In the genomic region with DNA sequence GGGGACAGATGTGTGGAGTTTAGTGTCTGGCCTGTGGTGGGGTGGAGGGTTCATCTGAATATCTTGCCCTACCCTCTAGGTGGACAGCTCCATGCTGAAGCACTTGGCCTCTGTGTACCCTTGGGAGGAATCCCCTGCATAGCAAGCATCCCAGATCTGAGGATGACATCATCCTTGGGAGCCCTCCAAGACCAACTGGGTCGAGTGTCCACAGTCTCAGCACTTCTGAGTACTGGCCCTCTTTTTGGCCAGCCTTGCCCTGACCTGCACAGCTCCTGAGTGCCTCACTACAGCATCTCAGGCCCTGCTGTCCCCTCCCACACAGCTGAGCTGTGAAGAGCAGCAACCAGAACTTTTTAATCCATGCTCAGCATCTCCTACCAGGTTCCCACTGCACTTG, we compare ENCODE assay signal across 12 mouse cellular contexts.
DNase-seq lines count a peak whose midpoint lies in the region; ATAC-seq lines count a peak whose summit lies in the region.
"Had no signal": no experiment of that assay in that cellular context is flagged by ENCODE, and none has a peak within 500 bp of the region (broad histone marks: within the 10 kb centered on the region; RNA-seq: fewer than 3 reads in every experiment).

No protein-coding gene starts in this region.

- H3K27me3 ChIP-seq in heart, embryonic 12.5 days (replicated peaks): no peaks in the 10 kb centered on the region; the same call in 1 of the 2 replicates
- no peaks in the 10 kb centered on the region for H3K27me3 ChIP-seq in heart, embryonic 10.5 days (ENCODE audit: insufficient read depth, poor library complexity, severe bottlenecking)
- peaks cover 6% of the 10 kb centered on the region; the same call in 1 of the 2 replicates for H3K27me3 ChIP-seq in lung, embryonic 15.5 days

- ATAC-seq in heart, embryonic 12.5 days (ENCODE audit: insufficient number of reproducible peaks, low FRiP score): peak; percentile 45; the same call in 1 of the 2 replicates
- 0 out of 2 replicates have a peak, but pooled peaks have one; percentile 29 for ATAC-seq in lung, embryonic 15.5 days (ENCODE audit: borderline replicate concordance, extremely low read depth, low FRiP score, low TSS enrichment)
- ATAC-seq: intestine, postnatal 0 days had no signal

- H3K4me2 ChIP-seq in heart, embryonic 12.5 days: no peak overlapping the region
- H3K4me2 ChIP-seq in lung, embryonic 15.5 days: no peak overlapping the region

- H3K9ac ChIP-seq in heart, embryonic 12.5 days: no peak overlapping the region
- H3K9ac ChIP-seq in lung, embryonic 15.5 days: no peak overlapping the region

- no peaks in the 10 kb centered on the region for H3K36me3 ChIP-seq in heart, embryonic 12.5 days
- H3K36me3 ChIP-seq in heart, embryonic 10.5 days: no peaks in the 10 kb centered on the region
- no peaks in the 10 kb centered on the region for H3K36me3 ChIP-seq in lung, embryonic 15.5 days

- peak; percentile 22 for DNase-seq in cerebellum, adult 9-11 months
- DNase-seq in cerebellum, adult 18-20 months: no peak
- DNase-seq in heart, embryonic 10.5 days (ENCODE audit: low spot score): no peak
- no peak for DNase-seq in lung, postnatal 25 days (ENCODE audit: low spot score)
- DNase-seq in lung, postnatal 4 days: peak; percentile 17 to 28
- DNase-seq in adrenal gland, adult 18-20 months (ENCODE audit: low spot score in 2 of 2): no peak
- DNase-seq: cerebellum, adult 11-12 months; right cerebral cortex, postnatal 14 days; thymus, adult 2 months had no signal

- no peak overlapping the region for H3K27ac ChIP-seq in heart, embryonic 12.5 days (ENCODE audit: poor library complexity, severe bottlenecking)
- no peak overlapping the region for H3K27ac ChIP-seq in heart, embryonic 10.5 days
- H3K27ac ChIP-seq in lung, embryonic 15.5 days: no peak overlapping the region

- no peaks in the 10 kb centered on the region for H3K9me3 ChIP-seq in heart, embryonic 12.5 days (replicated peaks)
- no peaks in the 10 kb centered on the region for H3K9me3 ChIP-seq in heart, embryonic 10.5 days
- no peaks in the 10 kb centered on the region for H3K9me3 ChIP-seq in lung, embryonic 15.5 days

- WGBS in heart, embryonic 12.5 days: 22% methylated on average over 1 of the region's 1 CpGs
- 44% methylated on average over 1 of the region's 1 CpGs for WGBS in heart, embryonic 10.5 days
- WGBS in lung, embryonic 15.5 days: 8% methylated on average over 1 of the region's 1 CpGs

- no peak overlapping the region for H3K4me3 ChIP-seq in heart, embryonic 12.5 days
- no peak overlapping the region for H3K4me3 ChIP-seq in heart, embryonic 10.5 days
- H3K4me3 ChIP-seq in lung, embryonic 15.5 days: no peak overlapping the region

- no peaks in the 10 kb centered on the region for H3K4me1 ChIP-seq in heart, embryonic 12.5 days (replicated peaks)
- H3K4me1 ChIP-seq in heart, embryonic 10.5 days: no peaks in the 10 kb centered on the region; the same call in 1 of the 2 replicates
- peaks cover 11% of the 10 kb centered on the region for H3K4me1 ChIP-seq in lung, embryonic 15.5 days

Comparison
In these comparisons a context has a peak if more than half of its experiments do, and no peak if none do; other contexts are left out.
1. DNase-seq: peak in cerebellum, adult 9-11 months (single experiment) and lung, postnatal 4 days (2 of 2); none in cerebellum, adult 18-20 months (0 of 2), heart, embryonic 10.5 days (single experiment), lung, postnatal 25 days (single experiment) and adrenal gland, adult 18-20 months (0 of 2).